Mouse (Mus musculus) intestine, embryonic 15.5 days (tissue): ENCODE data around the gene Dnase1. TPM values are rescaled to one million over a fixed set of nuclear protein-coding genes. Genes with fewer than 3 reads are reported as not detected.

Experiments
- polyA plus RNA-seq: library from polyadenylated mRNA; unstranded; fragments of >200 nt; fragmentation: Nextera tagmentation; extraction: Ambion mirVana; gene quantifications from 2 replicates; pipeline ENCODE4 v1.2.1, GENCODE M21; 2015

The Dnase1 gene
- polyA plus RNA-seq, 1 experiment from 2014 or later = 2.7 TPM

Other genes with a start within 250 kb of the Dnase1 start
- gene Olfr15, start 206.1 kb upstream of the Dnase1 start, polyA plus RNA-seq = not detected in 2 replicates
- 1.0 TPM in 2 replicates for gene Zfp174, start 189.7 kb upstream of the Dnase1 start, polyA plus RNA-seq
- 38.4 and 42.6 TPM in 2 replicates for gene Naa60, start 164.6 kb upstream of the Dnase1 start, polyA plus RNA-seq
- gene Zfp597, start 152.4 kb upstream of the Dnase1 start, polyA plus RNA-seq = 4.2 and 5.1 TPM in 2 replicates
- gene Gm20695, start 152.3 kb upstream of the Dnase1 start, polyA plus RNA-seq = 1.2 and 1.6 TPM in 2 replicates
- 5.0 and 6.2 TPM in 2 replicates for gene 1700037C18Rik, start 128.3 kb upstream of the Dnase1 start, polyA plus RNA-seq
- gene Cluap1, start 128.1 kb upstream of the Dnase1 start, polyA plus RNA-seq = 18.1 and 21.5 TPM in 2 replicates
- gene Nlrc3, start 60.3 kb upstream of the Dnase1 start, polyA plus RNA-seq = 1.00 and 1.0 TPM in 2 replicates
- gene Slx4, start 33.2 kb upstream of the Dnase1 start, polyA plus RNA-seq = 12.5 and 15.1 TPM in 2 replicates
- gene Trap1, start 40.9 kb downstream of the Dnase1 start, polyA plus RNA-seq = 115 and 116 TPM in 2 replicates
- gene Crebbp, start 177.1 kb downstream of the Dnase1 start, polyA plus RNA-seq = 25.3 and 25.6 TPM in 2 replicates